Mouse (Mus musculus) left cerebral cortex, adult 9 months (tissue): ENCODE results near the gene Zkscan14.
"Not testable (repeated sequence)": the region's sequence is repeated elsewhere in the genome, so short reads cannot be mapped to it uniquely, and the experiment has no call there.

Source experiments
- DNase-seq, 2 experiments: peaks; one replicate each; pipeline ENCODE4 v3.0.0; 2022; ENCODE audit warnings: low spot score in 2 of 2

Zkscan14 gene

DNA sequence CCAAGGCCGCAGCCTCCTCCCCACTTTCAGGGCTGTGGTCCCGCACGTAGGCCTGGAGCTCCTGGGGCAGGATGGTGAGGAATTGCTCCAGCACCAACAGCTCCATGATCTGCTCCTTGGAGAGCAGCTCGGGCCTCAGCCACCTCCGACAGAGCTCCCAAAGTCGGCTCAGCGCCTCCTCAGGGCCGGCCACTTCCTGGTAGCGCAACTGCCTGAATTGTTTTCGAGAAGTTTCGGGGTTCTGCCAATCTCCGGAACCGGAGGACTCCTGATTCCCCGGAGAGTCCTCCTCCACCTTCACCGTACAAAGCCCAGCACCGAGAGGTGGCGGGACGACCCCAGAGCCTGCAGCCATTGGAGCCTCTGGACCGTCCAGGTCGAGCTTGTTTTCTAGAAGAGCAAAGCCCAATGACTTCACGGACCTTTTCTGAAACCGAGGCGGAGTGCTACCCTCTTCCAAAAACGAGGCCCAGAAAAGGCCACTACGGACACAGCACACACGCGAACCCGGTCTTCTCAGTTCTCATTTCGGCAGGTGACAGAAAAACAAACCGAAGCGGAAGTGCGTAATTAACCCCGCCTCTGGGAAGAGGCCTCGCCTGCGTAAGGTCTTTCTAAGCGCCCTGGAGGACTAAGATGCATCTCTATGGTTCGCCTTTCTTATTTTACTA lies at the start of gene Zkscan14:
Gene Zkscan14, minus strand, starts transcription at position 548 of the 671 bp plus-strand sequence.
- DNase-seq, result peak in 1 of 2 experiments; percentile 69

DNA sequence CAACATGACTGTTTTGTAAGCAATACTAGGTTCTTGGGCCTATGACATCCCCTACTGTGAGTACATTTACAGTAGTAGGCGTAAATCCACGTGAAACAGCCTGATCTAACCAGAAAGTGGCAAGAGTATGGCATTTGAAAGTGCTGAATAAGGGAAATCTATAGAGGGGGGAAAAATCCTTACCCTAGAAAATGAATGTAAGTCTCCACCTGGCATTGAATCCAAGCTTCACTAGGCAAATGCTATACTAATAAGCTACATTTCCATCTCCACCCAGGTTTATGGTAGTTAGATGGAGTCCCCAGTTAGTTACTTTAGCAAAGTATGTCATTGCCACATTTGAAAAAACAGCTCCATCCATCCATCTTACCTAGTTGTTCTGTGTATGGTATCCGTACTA lies 47.9 kb upstream of the Zkscan14 start:
- DNase-seq, result no peak

DNA sequence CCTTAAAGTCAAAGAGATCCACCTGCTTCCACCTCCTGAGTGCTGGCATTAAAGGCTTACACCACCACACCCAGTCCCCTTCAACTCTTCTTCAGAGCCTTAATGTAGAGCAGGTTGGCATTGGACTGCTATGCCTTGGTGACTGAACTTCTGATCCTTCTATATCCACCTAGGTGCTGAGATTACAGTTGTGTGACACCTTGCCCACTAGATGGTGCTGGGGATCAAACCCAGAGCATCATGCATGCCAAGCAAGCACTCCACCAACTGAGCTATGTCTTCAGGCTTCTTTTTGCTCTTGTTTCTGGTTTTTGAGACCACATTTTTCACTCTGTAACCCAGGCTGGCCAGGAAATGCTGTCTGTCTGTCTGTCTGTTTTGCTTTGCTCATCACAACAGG lies 33.0 kb upstream of the Zkscan14 start:
- peak in 1 of 2 experiments; percentile 13 for DNase-seq

DNA sequence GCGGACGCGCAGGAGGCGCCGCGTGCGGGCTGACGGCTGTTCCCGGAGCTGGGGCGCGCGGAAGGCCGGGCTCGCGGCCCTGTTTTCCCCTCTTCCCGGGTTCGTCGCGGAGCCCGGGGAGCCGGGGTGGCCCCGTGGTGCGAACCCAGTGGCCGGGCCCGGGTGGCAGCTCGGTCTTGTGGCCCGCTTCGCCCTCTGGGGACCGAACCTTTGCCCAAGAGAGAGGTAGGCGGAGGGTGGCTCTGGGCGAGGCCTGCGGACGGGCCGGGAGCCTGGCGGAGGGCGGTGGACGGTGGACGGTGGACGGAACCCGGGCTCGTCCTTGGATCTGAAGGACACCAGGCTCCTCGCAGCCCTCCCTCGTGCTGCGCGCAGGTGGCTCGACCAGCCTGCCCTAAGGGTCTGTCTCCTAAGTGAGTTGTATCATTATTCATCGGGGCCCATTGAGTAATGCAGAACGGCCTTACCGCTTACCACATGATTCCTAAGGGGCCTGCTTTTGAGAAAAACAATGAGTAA lies 30.3 kb upstream of the Zkscan14 start:
- DNase-seq, result no peak

DNA sequence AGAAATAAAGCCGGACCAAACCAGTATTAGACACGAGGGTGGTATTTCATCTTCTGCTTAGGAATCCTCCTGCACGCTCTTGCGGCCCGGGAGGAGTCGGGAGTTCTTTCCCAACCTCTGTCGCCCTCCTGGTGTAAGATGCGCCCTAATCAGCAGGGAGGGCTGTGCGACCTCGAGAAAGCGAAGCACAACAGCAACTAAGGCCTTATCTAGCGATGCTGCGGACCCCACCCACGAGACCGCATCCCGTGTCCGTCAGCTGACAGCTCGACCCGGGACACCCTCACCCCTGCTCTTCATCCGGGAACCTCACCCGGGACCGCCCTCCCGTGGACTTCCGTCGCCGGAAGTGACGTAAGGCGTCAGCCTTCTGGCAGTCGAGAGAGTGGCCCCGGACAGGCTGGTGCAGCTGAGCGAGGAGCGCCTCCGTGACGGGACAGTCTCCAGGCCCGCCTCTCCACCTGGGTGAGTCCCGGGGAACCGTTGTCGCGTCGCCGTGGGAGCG lies 29.8 kb upstream of the Zkscan14 start, which contains the start of gene Zfp655:
Gene Zfp655, plus strand, starts transcription at position 349 of the 505 bp plus-strand sequence.
- DNase-seq, result peak; percentile 94 to 97

DNA sequence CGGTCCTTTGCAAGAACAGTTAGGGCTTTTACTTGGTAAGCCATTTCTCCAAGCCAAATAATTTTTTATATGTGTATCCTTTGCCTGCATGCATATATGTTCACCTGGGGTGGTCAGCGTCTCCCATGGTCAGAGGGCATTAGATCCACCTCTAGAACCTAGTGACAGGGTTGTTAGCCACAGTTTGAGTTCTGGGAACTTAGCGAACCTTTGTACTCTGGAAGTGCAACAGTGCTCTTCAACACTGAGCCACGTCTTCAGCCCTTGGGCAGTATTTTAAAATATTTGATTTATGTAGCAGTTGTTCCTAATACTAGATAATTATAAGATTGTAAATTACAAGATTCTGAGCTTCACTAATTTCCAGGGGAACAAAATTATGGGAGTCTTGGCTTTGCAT lies 29.0 kb upstream of the Zkscan14 start:
- DNase-seq, result no peak

DNA sequence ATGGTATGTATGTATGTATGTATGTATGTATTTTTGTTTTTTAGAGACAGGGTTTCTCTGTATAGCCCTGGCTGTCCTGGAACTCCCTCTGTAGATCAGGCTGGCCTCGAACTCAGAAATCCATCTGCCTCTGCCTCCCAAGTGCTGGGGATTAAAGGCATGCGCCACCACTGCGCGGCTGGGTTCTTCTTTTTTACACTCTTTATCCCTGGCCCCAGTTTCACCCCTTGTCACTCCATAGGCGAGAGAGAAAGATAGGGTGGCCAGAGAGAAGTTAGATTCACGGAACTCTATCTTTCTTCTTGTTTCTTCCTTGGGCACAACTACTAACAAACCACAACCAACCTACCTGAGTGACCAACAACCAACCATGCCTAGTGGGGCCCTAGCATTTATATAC lies 27.6 kb upstream of the Zkscan14 start:
- DNase-seq, result not testable (repeated sequence)

DNA sequence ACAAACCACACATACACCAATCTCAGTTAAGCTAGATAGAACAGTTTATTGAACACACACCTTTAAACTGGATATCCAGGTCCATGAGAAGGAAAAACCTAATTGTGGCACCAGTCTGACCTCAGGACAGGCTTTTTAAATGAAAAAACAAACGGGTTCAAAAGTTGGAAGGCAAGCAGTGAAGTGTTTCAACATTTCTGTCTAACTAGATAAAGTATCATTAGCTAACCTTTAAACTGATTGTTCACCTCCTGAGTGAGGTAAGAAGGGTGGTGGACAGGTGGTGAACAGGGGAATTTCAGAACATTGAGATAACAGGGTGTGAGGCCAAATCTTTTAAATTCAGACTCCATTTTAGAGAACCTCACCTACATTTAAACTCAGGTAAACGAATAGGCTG lies 24.8 kb upstream of the Zkscan14 start:
- no peak for DNase-seq

DNA sequence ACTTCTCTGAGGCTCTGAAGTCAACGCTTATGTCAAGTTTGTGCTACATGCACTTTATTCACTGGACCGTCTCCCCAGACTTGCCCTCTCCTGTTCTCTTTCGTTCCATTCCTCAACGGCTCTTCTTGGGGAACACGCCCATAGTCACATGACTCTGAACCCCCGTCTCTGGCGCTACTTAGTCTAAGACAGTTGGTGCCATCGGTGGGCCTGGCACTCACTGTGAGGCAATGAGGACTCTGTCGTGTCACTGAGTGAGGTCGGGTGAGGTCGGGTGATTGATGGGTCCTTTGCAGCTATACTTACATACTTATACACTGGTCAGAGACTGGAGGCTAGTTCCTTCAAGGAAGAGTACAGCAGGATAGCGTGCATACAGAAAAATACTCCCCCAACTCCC lies 21.7 kb upstream of the Zkscan14 start:
- DNase-seq, result no peak

DNA sequence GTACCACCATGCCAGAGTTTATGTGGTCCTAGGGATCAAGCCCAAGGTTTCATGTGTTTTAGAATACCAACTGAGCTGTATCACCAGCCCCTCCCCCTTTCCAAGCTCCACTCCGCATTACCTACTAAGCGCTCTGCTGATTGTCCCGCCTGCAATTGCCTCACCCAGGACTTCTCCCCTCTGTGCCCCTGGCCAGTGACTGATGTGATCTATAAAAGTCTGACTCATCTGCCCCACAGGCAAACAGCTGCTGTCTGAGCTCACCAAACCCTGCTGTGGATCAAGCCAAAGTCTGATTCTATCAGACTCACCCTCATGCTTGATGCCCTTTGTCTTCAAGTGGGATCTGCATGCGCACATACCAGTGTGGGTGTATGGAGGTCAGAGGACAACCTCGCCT lies 21.2 kb upstream of the Zkscan14 start:
- DNase-seq, result no peak

DNA sequence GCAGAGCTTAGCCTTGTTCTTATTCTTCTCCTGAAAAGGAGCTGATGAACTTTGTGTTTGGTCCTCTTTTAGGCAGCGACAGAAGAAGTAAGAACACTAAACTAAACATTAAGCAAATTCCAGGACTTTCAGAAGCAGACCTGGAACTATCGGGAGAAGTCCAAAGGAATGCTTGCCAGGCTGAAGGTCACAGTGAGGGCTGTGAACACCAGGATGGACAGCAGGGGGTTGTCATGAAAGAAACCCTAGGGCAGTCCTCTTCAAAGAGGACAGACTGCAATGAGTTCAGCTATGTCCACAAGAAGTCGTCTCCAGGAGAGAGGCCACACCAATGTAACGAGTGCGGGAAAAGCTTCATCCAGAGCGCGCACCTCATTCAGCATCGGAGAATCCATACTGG lies 18.3 kb upstream of the Zkscan14 start:
- DNase-seq, result no peak

DNA sequence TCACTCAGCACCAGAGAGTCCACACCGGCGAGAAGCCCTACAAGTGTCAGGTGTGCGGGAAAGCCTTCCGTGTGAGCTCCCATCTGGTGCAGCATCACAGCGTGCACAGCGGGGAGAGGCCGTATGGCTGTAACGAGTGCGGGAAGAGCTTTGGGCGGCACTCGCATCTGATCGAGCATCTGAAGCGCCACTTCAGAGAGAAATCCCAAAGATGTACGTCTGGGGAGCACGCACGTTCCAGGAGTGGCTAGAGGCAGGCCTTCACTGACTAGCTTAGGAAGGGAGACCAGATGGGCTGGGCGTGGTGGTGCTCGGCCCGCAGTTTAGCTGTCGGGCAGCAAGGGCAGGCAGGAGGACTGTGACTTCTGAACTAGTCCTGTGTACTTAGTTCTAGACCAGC lies 17.0 kb upstream of the Zkscan14 start:
- no peak for DNase-seq

DNA sequence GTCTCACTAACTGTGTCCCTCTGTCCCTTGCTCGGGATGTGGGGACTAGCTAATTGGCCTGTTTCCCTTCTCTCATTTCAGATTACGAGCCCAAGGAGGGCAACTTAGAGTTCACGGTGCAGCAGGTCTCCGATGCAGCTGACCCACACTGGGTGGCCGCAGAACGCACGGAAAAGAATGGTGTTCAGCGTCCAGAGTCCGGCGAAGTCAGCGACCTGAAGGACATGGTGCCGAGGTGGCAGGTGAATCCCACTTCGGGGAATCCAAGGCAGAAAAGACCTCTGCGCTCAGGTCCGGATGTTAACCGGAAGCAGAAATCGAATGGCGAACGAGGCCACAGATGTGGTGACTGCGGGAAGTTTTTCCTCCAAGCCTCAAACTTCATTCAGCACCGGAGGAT lies 16.5 kb upstream of the Zkscan14 start:
- no peak for DNase-seq

DNA sequence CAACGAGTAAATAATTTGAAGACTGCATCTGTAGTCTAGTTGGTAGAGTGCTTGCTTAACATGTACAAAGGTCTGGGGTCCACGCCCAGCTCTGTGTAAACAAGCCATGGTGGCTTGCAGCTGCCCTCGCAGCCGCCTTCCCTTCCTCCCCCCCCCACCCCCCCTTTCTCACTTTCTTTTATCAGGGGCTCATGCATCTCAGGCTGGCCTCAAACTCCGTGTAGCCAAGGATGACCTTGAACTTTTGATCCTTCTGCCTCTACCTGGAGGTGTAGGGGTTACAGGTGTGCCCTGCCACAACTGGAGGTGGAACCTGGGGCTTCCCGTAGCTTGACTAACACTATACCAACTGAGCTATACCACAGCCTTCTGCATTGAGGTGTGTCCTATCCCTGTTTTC lies 16.1 kb upstream of the Zkscan14 start:
- no peak for DNase-seq

DNA sequence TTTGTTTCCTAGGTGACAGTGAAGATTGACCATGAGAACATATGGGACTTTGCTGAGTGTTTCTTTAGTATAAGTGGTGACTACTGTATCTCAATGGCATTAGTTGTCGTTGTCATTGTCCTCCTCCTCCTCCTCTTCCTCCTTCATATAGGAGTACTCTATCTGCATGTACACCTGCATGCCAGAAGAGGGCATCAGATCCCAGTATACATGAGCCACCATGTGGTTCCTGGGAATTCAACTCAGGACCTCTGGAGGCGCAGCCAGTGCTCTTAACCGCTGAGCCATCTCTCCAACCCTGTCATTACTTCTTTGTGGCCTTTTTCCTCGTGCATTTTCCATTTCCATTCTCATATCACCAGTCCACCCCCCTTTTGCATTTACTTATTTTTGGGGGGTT lies 13.0 kb upstream of the Zkscan14 start:
- DNase-seq, result no peak

DNA sequence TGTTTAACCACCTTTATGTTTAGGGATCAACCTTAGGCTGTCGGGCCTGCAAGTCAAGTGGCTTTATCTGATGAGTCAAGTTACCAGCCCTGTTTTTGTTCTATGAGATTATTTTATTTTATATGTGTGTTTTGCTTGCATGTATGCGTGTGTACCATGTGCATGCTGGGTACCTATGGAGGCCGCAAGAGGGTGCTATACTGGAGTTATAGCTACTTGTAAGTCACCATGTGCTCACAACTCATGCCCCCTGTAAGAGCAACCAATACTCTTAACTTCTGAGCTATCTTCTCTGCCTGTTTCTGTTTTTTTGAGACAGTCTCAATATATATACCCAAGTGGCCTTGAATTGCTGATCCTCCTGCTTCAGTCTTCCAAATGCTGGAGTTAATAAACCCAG lies 11.8 kb upstream of the Zkscan14 start:
- DNase-seq, result no peak

DNA sequence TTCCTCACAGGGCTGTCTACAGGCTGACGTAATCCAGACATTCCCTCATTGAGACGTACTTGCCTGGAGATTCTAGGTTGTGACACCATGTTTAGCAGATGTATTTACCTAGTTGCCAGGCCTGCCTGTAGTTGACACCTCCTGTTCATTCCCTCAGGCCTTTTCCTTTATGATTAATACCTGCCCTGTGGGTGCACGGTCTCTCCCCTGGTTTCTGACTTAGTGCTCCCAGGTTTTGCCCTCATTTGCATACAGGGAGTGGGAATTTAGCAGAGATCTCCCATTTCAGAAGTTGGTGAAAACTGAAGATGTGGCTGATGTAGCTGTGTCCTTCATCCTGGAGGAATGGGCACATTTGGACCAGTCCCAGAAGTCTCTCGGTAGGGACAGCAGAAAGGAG lies 10.5 kb upstream of the Zkscan14 start:
- DNase-seq, result no peak

DNA sequence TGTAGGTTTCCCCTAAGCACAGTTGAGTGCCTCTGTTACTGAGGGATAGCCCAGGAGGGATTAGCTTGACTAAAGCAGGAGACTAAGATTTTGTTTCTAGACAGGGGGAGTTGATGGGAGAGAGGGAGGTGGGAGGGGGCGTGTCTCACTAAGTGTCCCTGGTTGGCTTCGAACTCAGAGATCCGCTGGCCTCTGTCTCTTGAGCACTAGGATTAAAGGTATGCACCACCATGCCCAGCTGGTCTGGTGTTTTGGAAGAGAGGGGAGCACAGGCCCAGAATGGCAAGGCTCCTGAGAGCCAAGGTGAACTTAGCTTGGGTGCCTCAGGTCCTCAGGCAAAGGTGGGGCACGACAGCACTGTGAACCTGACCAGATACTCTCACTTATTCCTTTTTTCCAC lies 9.7 kb upstream of the Zkscan14 start:
- DNase-seq, result no peak

DNA sequence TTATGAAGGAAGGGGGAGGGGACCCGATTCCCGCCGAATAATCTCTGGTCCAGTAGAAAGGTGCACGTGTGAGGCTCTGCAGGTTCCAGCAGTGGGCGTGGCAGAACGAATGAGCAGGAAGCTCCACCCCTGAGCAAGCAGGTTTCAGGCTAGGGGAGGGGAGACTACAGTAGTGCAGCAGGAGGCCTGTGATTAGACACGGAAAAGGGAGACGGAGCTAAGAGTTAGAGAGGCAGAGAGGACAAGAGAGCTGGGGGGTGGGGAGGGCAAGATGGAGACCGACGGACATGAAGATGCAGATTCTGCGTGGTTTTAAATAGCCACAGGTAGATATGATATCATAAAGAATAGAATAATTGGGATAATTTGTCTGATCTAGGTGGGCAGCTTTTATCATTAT lies 6.7 kb upstream of the Zkscan14 start:
- not testable (repeated sequence) for DNase-seq

DNA sequence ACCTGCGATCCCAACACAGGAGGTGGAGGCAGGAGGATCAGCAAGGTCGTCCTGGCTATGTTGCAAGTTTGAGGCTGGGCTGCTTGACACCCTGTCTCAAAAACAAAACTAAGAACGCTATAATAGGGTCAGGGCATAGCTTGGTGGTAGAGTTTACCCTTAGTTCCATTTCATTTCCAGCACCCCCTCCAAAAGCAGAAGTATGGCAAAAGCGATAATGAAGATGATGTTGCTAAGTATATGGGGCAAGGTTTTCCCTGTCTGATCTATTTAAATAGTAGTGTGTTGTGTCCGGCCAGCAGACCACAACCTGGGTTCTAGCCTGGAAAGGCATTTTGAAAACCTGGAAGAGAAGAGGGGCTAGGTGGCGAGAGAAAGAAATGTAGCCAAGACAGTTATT lies 6.3 kb upstream of the Zkscan14 start:
- DNase-seq, result no peak

DNA sequence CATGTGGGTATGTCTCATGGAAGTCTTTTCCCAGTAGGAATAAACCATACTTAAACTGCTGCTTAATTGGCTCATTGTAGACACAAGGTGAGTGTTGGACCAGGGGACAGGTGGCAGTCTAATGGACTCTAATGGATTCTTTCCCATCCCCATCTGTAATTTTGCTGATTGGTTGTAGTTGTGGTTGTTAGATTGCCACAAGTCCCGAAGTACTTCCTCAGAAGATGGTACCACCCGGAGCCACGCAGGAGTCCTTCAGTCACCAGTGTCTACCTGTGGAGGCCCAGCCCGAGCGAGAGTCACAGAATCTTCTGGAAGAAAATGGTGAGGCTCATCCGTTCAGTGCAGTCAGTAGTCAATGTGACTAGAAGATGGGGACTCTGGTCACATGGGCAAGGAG lies 5.7 kb upstream of the Zkscan14 start:
- DNase-seq, result no peak

DNA sequence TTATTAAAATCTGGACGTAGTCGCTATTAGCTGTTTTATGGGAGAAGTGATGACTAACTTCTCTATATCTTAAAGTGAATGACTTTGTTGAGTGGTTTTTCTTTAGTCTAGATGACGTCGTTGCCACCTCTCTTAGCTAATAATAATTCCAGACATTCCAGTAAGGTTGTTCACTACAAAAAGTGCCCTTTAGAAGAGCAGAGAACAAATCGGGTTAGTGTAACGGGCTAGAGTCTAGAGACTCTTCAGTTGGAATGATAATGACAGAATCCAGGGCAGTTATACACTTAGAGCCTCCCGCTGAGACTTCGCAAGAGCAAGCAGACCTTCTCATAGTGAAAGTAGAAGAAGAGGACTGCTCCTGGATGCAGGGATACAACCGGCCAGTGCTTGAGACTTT lies 3.4 kb upstream of the Zkscan14 start:
- no peak for DNase-seq

DNA sequence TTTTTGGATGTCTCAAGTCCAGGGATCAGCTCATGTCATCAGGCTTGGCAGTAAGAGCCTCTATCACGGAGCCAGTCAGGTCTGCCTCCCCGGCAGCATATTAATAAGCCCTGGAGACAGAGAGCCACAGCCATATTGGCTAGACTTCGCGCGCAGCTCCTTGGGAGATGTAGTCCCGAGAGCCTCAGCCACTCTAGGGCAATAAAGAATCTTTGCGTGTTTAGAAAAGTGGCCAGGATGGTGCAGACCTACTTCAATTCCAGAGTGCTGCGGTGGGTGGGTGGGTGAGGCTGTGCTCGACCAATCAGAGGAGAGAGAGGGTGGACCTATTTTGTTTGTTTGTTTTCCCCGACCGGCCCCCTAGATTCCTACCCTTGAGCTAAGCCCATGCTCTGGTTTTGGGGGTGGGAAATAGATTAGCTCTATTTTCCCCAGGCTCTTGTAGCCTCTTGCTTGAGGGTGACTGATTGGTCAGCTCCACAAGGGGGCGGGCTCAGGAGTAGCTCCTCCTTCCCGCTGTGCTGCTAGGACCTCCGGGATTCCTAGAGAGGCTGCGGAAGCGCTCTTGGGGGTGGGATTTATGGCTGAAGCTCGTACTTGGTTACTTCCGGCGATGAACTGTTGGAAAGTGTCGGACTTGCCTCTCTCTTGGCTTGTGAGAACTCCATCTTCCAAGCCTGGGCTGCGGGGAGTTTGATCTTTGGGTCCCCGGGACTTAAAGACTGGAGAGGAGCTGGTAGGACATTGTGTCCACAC lies 2.4 kb upstream of the Zkscan14 start, which contains the start of gene Zkscan5:
Gene Zkscan5, plus strand, starts transcription at position 627 of the 756 bp plus-strand sequence.
- peak; percentile 99 for DNase-seq
